Mouse (Mus musculus) E14TG2a.4 (cell line): ENCODE measurements around the gene Nrxn1.

Experiments
- CTCF ChIP-seq: conservative IDR thresholded peaks from 2 replicates; pipeline ENCODE4 v1.5.1; 2014; ENCODE audit warnings: low read length
- NANOG ChIP-seq: IDR thresholded peaks from 2 replicates; pipeline ENCODE4 v1.6.1; 2014; ENCODE audit warnings: borderline replicate concordance, low read length, mixed read lengths
- POU5F1 ChIP-seq: IDR thresholded peaks from 2 replicates; pipeline ENCODE4 v1.6.1; 2014; ENCODE audit warnings: low read length, borderline replicate concordance

DNA sequence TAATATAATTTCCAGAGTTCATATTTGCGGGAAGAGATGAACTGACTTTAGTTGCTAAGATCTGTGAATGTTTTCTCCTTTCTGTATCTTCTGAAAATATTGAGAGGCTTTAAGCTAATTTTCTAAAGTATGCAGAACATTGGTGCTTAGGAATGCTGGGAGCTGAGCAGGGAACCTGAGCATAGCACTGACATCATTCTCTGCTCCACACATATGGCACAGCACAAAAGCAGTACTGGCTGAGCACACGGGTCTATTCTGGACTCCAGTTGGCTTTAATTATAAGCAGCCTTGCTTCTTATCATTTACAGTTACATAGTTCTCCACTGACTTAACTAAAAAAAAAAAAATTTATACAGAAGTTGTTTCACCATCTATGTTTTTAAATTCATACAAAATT, 641.5 kb downstream of the Nrxn1 start:
- no peak for TF ChIP-seq CTCF
- no peak for TF ChIP-seq POU5F1
- no peak for TF ChIP-seq NANOG
